Mouse (Mus musculus): ENCODE data around the gene Scamp4.

DNA sequence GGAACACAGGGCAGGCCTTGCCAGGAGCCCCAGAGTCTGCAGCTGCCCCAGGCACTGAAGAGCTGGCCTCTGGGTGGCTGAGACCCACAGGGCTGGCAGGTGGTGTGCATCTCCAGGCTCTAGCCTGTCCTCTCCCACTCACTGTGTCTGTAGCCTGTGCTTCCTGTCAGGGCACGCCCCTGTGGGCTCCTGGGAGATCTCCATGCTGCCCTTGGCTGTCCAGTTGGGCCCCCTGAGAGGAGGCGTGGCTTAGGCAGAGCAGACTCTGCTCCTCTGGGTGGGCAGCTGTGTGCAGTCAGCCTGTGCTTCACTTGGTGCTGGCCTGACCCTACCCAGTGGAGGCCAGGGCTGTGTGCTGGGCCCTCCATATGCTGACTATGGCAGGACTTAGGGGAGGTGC lies 25.0 kb downstream of the Scamp4 start:
- TF ChIP-seq CTCF (conservative IDR thresholded peaks at IDR 0.05 in 1 of 2, IDR thresholded peaks at IDR 0.05 in 1 of 2; ENCODE audit: low read depth in 2 of 2, low read length in 2 of 2) (no peak), POLR2A (IDR thresholded peaks at IDR 0.05; ENCODE audit: low read depth, low read length) (no peak), ZC3H11A (IDR thresholded peaks at IDR 0.05; ENCODE audit: low read depth, low read length) (no peak), E2F4 (IDR thresholded peaks at IDR 0.05; ENCODE audit: insufficient replicate concordance, low read depth, low read length) (no peak), MAZ (IDR thresholded peaks at IDR 0.05; ENCODE audit: low read depth, low read length) (no peak), GABPA (IDR thresholded peaks at IDR 0.05; ENCODE audit: insufficient replicate concordance, low read depth, low read length) (no peak), EP300 (IDR thresholded peaks at IDR 0.05; ENCODE audit: low read length) (no peak), MAX (IDR thresholded peaks at IDR 0.05; ENCODE audit: low read length) (no peak), MAFK (IDR thresholded peaks at IDR 0.05; ENCODE audit: insufficient replicate concordance, low read length) (no peak), MXI1 (IDR thresholded peaks at IDR 0.05; ENCODE audit: low read depth, low read length) (no peak), HCFC1 (IDR thresholded peaks at IDR 0.05; ENCODE audit: low read depth, low read length) (no peak), ZMIZ1 (IDR thresholded peaks at IDR 0.05; ENCODE audit: low read depth, low read length) (no peak), USF1 (IDR thresholded peaks at IDR 0.05; ENCODE audit: low read depth, low read length) (no peak), ZNF384 (IDR thresholded peaks at IDR 0.05; ENCODE audit: low read depth, low read length) (no peak)
